ENCODE assay signal across 30 mouse cellular contexts in the genomic region with DNA sequence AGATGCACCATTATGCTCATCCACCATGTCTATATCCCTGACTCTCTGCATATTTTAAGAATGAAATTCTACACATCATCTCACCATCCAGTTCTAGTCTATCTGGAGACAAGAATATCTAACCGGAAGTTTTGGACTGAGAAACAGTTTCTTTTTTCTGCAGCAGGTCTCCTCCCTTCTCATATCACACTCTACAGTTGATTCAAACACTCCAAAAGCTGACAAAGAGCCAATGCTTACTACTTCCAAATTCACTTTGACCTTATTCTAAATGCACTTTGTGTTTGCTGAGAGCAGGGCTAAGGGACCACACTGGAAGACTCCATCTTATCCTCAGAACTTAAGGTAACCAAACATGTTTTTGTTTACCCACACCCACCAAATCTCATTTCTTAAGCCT. TPM values are rescaled to one million over a fixed set of nuclear protein-coding genes. Genes with fewer than 3 reads are reported as not detected.
DNase-seq lines count a peak whose midpoint lies in the region; ATAC-seq and TF ChIP-seq lines count a peak whose summit lies in the region.
"Had no signal": no experiment of that assay in that cellular context is flagged by ENCODE, and none has a peak within 500 bp of the region (broad histone marks: within the 10 kb centered on the region; RNA-seq: fewer than 3 reads in every experiment).

No protein-coding gene starts in this region.

- H3K4me1 ChIP-seq in liver, adult 2 months (ENCODE audit: control insufficient read depth, insufficient read depth, low read length): peaks cover 23% of the 10 kb centered on the region
- no peaks in the 10 kb centered on the region for H3K4me1 ChIP-seq in liver, embryonic 11.5 days (replicated peaks; ENCODE audit: control insufficient read depth, insufficient read depth, low read length)
- no peaks in the 10 kb centered on the region for H3K4me1 ChIP-seq in midbrain, embryonic 11.5 days (ENCODE audit: control insufficient read depth, insufficient read depth, low read length)
- 0 out of 2 replicates have a peak, but pooled peaks cover 2% of the 10 kb centered on the region for H3K4me1 ChIP-seq in midbrain, embryonic 13.5 days (replicated peaks)
- H3K4me1 ChIP-seq: embryonic facial prominence, embryonic 10.5 days; embryonic facial prominence, embryonic 13.5 days; forebrain, embryonic 12.5 days; forebrain, embryonic 15.5 days; hindbrain, embryonic 12.5 days; hindbrain, embryonic 15.5 days; intestine, embryonic 15.5 days had no signal

- no peak for TF ChIP-seq CTCF in liver, adult 2 months (IDR thresholded peaks at IDR 0.05; ENCODE audit: low read depth, low read length)

- no peak for TF ChIP-seq POLR2A in liver, adult 2 months (IDR thresholded peaks at IDR 0.05; ENCODE audit: extremely low read depth, insufficient read depth, low read length)

- peaks cover 15% of the 10 kb centered on the region for H3K36me3 ChIP-seq in liver, adult 2 months (ENCODE audit: control insufficient read depth, insufficient read depth, low read length)
- peaks cover 3% of the 10 kb centered on the region; the same call in 1 of the 2 replicates for H3K36me3 ChIP-seq in liver, embryonic 11.5 days (ENCODE audit: control insufficient read depth, insufficient read depth, low read length)
- H3K36me3 ChIP-seq in midbrain, embryonic 11.5 days (ENCODE audit: control insufficient read depth, insufficient read depth, low read length): peaks cover 3% of the 10 kb centered on the region
- peaks cover 27% of the 10 kb centered on the region for H3K36me3 ChIP-seq in midbrain, embryonic 13.5 days
- H3K36me3 ChIP-seq: intestine, embryonic 15.5 days had no signal

- H3K9me3 ChIP-seq in liver, embryonic 11.5 days (ENCODE audit: control insufficient read depth, low read length): no peaks in the 10 kb centered on the region
- no peaks in the 10 kb centered on the region for H3K9me3 ChIP-seq in midbrain, embryonic 11.5 days (ENCODE audit: control insufficient read depth, low read length)
- no peaks in the 10 kb centered on the region for H3K9me3 ChIP-seq in midbrain, embryonic 13.5 days
- H3K9me3 ChIP-seq: embryonic facial prominence, embryonic 10.5 days; embryonic facial prominence, embryonic 13.5 days; forebrain, embryonic 12.5 days; forebrain, embryonic 15.5 days; G1E; heart, embryonic 12.5 days; hindbrain, embryonic 12.5 days; hindbrain, embryonic 15.5 days; intestine, embryonic 15.5 days had no signal

- peak; percentile 24 to 34 for DNase-seq in heart, adult 18-20 months
- no peak for DNase-seq in heart, adult 9 months (ENCODE audit: low spot score in 2 of 2)
- DNase-seq in liver, adult 2 months (ENCODE audit: extremely low read depth, low read depth, low spot score): peak; percentile 59
- DNase-seq in liver, embryonic 11.5 days (ENCODE audit: low spot score): no peak
- DNase-seq in midbrain, embryonic 11.5 days (ENCODE audit: low spot score, missing footprints): peak; percentile 28
- DNase-seq in adrenal gland, adult 8-10 months: no peak
- DNase-seq: adrenal gland, adult 2 months; adrenal gland, postnatal 25 days; B cell, adult 2 months; cerebellum, adult 11-12 months; cerebellum, adult 8-10 months; cerebellum, postnatal 10 days; cerebellum, postnatal 36 days; embryo, embryonic 11 days; gastrocnemius, postnatal 10 days; heart, adult 11 months; heart, postnatal 14 days had no signal

- no peaks in the 10 kb centered on the region for H3K27me3 ChIP-seq in liver, adult 2 months (ENCODE audit: control insufficient read depth, insufficient read depth, low read length)
- H3K27me3 ChIP-seq in liver, embryonic 11.5 days (replicated peaks; ENCODE audit: control insufficient read depth, insufficient read depth, low read length): no peaks in the 10 kb centered on the region
- no peaks in the 10 kb centered on the region for H3K27me3 ChIP-seq in midbrain, embryonic 11.5 days (ENCODE audit: control insufficient read depth, insufficient read depth, low read length)
- no peaks in the 10 kb centered on the region for H3K27me3 ChIP-seq in midbrain, embryonic 13.5 days
- H3K27me3 ChIP-seq: CH12.LX; embryonic facial prominence, embryonic 13.5 days; forebrain, embryonic 12.5 days; forebrain, embryonic 15.5 days; heart, embryonic 12.5 days; hindbrain, embryonic 12.5 days; hindbrain, embryonic 15.5 days; intestine, embryonic 15.5 days had no signal

- no peak overlapping the region for H3K27ac ChIP-seq in liver, adult 2 months (replicated peaks; ENCODE audit: insufficient read depth, low read depth, low read length)
- H3K27ac ChIP-seq in liver, embryonic 11.5 days (ENCODE audit: low read depth, low read length): no peak overlapping the region
- H3K27ac ChIP-seq in midbrain, embryonic 11.5 days (ENCODE audit: low read depth, low read length): no peak overlapping the region
- no peak overlapping the region for H3K27ac ChIP-seq in midbrain, embryonic 13.5 days
- H3K27ac ChIP-seq: embryonic facial prominence, embryonic 10.5 days; embryonic facial prominence, embryonic 13.5 days; forebrain, embryonic 12.5 days; forebrain, embryonic 15.5 days; hindbrain, embryonic 12.5 days; hindbrain, embryonic 15.5 days; intestine, embryonic 15.5 days had no signal

- H3K4me2 ChIP-seq in liver, embryonic 11.5 days: no peak overlapping the region
- H3K4me2 ChIP-seq in midbrain, embryonic 11.5 days: no peak overlapping the region
- H3K4me2 ChIP-seq in midbrain, embryonic 13.5 days (replicated peaks): no peak overlapping the region
- H3K4me2 ChIP-seq: embryonic facial prominence, embryonic 13.5 days; forebrain, embryonic 12.5 days; forebrain, embryonic 15.5 days; heart, embryonic 12.5 days; hindbrain, embryonic 12.5 days; hindbrain, embryonic 15.5 days; intestine, embryonic 15.5 days had no signal

- H3K9ac ChIP-seq in liver, adult 2 months (ENCODE audit: low read depth, low read length): no peak overlapping the region
- H3K9ac ChIP-seq in liver, embryonic 11.5 days (ENCODE audit: low read depth, low read length): no peak overlapping the region
- no peak overlapping the region for H3K9ac ChIP-seq in midbrain, embryonic 11.5 days (ENCODE audit: low read length)
- H3K9ac ChIP-seq in midbrain, embryonic 13.5 days (replicated peaks): no peak overlapping the region
- H3K9ac ChIP-seq: embryonic facial prominence, embryonic 13.5 days; forebrain, embryonic 12.5 days; forebrain, embryonic 15.5 days; heart, embryonic 12.5 days; hindbrain, embryonic 12.5 days; hindbrain, embryonic 15.5 days; intestine, embryonic 15.5 days had no signal

- 21% methylated on average over 1 of the region's 1 CpGs for WGBS in liver, adult 2 months
- 83% methylated on average over 1 of the region's 1 CpGs for WGBS in liver, embryonic 11.5 days
- WGBS in midbrain, embryonic 11.5 days: 98% methylated on average over 1 of the region's 1 CpGs
- WGBS in midbrain, embryonic 13.5 days: 93% methylated on average over 1 of the region's 1 CpGs

- no peak overlapping the region for H3K4me3 ChIP-seq in liver, adult 2 months (ENCODE audit: insufficient read depth, low read depth, low read length)
- H3K4me3 ChIP-seq in liver, embryonic 11.5 days (ENCODE audit: low read depth, low read length): no peak overlapping the region
- no peak overlapping the region for H3K4me3 ChIP-seq in midbrain, embryonic 11.5 days (ENCODE audit: low read depth, low read length)
- no peak overlapping the region for H3K4me3 ChIP-seq in midbrain, embryonic 13.5 days (replicated peaks)
- H3K4me3 ChIP-seq: embryonic facial prominence, embryonic 10.5 days; embryonic facial prominence, embryonic 13.5 days; erythroblast, embryonic 14.5 days; forebrain, embryonic 12.5 days; forebrain, embryonic 15.5 days; heart, embryonic 12.5 days; hindbrain, embryonic 12.5 days; hindbrain, embryonic 15.5 days; intestine, embryonic 15.5 days had no signal

- ATAC-seq in liver, embryonic 11.5 days (replicated peaks; ENCODE audit: low FRiP score): no peak
- no peak for ATAC-seq in midbrain, embryonic 11.5 days (ENCODE audit: low FRiP score)
- no peak for ATAC-seq in midbrain, embryonic 13.5 days
- ATAC-seq in megakaryocyte-erythroid progenitor cell, adult 5-6 weeks (replicated peaks; ENCODE audit: low FRiP score, low TSS enrichment, poor library complexity, severe bottlenecking): peak; percentile 20; the same call in 1 of the 2 replicates
- ATAC-seq: forebrain, embryonic 15.5 days; intestine, embryonic 15.5 days had no signal

- peaks cover 33% of the 10 kb centered on the region; the same call in 1 of the 2 replicates for H3K79me2 ChIP-seq in liver, adult 2 months (ENCODE audit: control insufficient read depth, insufficient read depth, low read length)

RNA-seq across cellular contexts. Expression of a gene that starts 13.7 kb away (rescaled TPM):
- 10 to 100 TPM; 21.1 to 23.0 TPM for total RNA-seq in heart, adult 18-20 months (2021)
- total RNA-seq in liver, adult 2 months (2014; rRNA removed): 40.7 and 41.9 TPM in 2 replicates
- 11.6 and 12.2 TPM in 2 replicates for polyA plus RNA-seq in liver, adult 2 months (2012; rRNA removed)
- 53.4 and 54.4 TPM in 2 replicates for polyA plus RNA-seq in liver, embryonic 11.5 days (2014; fragmentation: Nextera tagmentation; extraction: Ambion mirVana)
- polyA plus RNA-seq in midbrain, embryonic 11.5 days (2014; fragmentation: Nextera tagmentation; extraction: Ambion mirVana): 68.5 and 71.3 TPM in 2 replicates
- polyA plus RNA-seq in midbrain, embryonic 13.5 days (2015; fragmentation: Nextera tagmentation; extraction: Ambion mirVana): 31.3 and 37.6 TPM in 2 replicates
- 108 TPM in 2 replicates for total RNA-seq in megakaryocyte-erythroid progenitor cell, adult 5-6 weeks (2014; fragmentation: Nextera tagmentation)
- 135 and 176 TPM in 2 replicates for total RNA-seq in megakaryocyte-erythroid progenitor cell, adult 5-6 weeks (2017)
- 10 to 100 TPM; 49.5 to 59.5 (median 49.9) TPM for total RNA-seq in adrenal gland, adult 8-10 months (2022)

RNA-seq across cellular contexts. Expression of a gene that starts 41.0 kb away (rescaled TPM):
- total RNA-seq in heart, adult 18-20 months (2021): 1 to 10 TPM; 3.6 to 4.0 TPM
- 1.3 and 1.7 TPM in 2 replicates for total RNA-seq in liver, adult 2 months (2014; rRNA removed)
- polyA plus RNA-seq in liver, adult 2 months (2012; rRNA removed): 0.58 and 1.1 TPM in 2 replicates
- 11.8 and 13.3 TPM in 2 replicates for polyA plus RNA-seq in liver, embryonic 11.5 days (2014; fragmentation: Nextera tagmentation; extraction: Ambion mirVana)
- 11.0 TPM in 2 replicates for polyA plus RNA-seq in midbrain, embryonic 11.5 days (2014; fragmentation: Nextera tagmentation; extraction: Ambion mirVana)
- polyA plus RNA-seq in midbrain, embryonic 13.5 days (2015; fragmentation: Nextera tagmentation; extraction: Ambion mirVana): 15.6 and 16.5 TPM in 2 replicates
- 57.8 and 68.4 TPM in 2 replicates for total RNA-seq in megakaryocyte-erythroid progenitor cell, adult 5-6 weeks (2014; fragmentation: Nextera tagmentation)
- total RNA-seq in megakaryocyte-erythroid progenitor cell, adult 5-6 weeks (2017): 66.9 and 100 TPM in 2 replicates
- 1 to 10 TPM; 1.4 to 4.0 (median 2.7) TPM for total RNA-seq in adrenal gland, adult 8-10 months (2022)

Comparison
In these comparisons a context has a peak if more than half of its experiments do, and no peak if none do; other contexts are left out.
1. DNase-seq: peak in heart, adult 18-20 months (2 of 2), liver, adult 2 months (single experiment) and midbrain, embryonic 11.5 days (single experiment); none in heart, adult 9 months (0 of 2), liver, embryonic 11.5 days (single experiment) and adrenal gland, adult 8-10 months (single experiment).
2. RNA of a gene that starts 41.0 kb away (total RNA-seq): 57.8 to 100 TPM in megakaryocyte-erythroid progenitor cell, adult 5-6 weeks; 3.6 to 4.0 TPM in heart, adult 18-20 months, 1.4 to 4.0 TPM in adrenal gland, adult 8-10 months and 1.3 to 1.7 TPM in liver, adult 2 months; every median in the first group is over 10 times any median in the second.